Mouse (Mus musculus): ENCODE measurements around the gene Snrpc. TPM values are rescaled to one million over a fixed set of nuclear protein-coding genes. Genes with fewer than 3 reads are reported as not detected.

The Snrpc gene
- polyA plus RNA-seq, 1 experiment from 2014 or later: 425 TPM

GRCm38 (mm10) chr17:27856265-27856797 lies 18.4 kb downstream of the Snrpc start, which contains the start of gene Uhrf1bp1:
TSS of gene Uhrf1bp1 (plus strand) at chr17:27856441.
- Histone ChIP-seq H3K9me3 (replicated peaks) (no peaks in the 10 kb centered on the region), H3K27ac (peak within 1 kb of the TSS; percentile 92), H3K4me1 (peaks cover 25% of the 10 kb centered on the region), H3K36me3 (peaks cover 36% of the 10 kb centered on the region), H3K4me3 (peak within 1 kb of the TSS; percentile 85), H3K27me3 (ENCODE audit: low read depth, poor library complexity, severe bottlenecking) (no peaks in the 10 kb centered on the region)
- under 1% methylated on average over 54 of the region's 54 CpGs for WGBS
- DNase-seq (ENCODE audit: low spot score): peak; percentile 92

GRCm38 (mm10) chr17:27856798-27857648 lies 19.1 kb downstream of the Snrpc start:
- H3K27me3 ChIP-seq (ENCODE audit: low read depth, poor library complexity, severe bottlenecking): no peaks in the 10 kb centered on the region
- WGBS: 1% methylated on average over 52 of the region's 52 CpGs
- peak overlapping the region; percentile 92 for H3K27ac ChIP-seq
- peaks cover 31% of the 10 kb centered on the region for H3K36me3 ChIP-seq
- no peaks in the 10 kb centered on the region for H3K9me3 ChIP-seq (replicated peaks)
- peaks cover 25% of the 10 kb centered on the region for H3K4me1 ChIP-seq
- DNase-seq (ENCODE audit: low spot score): peak; percentile 79
- H3K4me3 ChIP-seq: peak overlapping the region; percentile 85

GRCm38 (mm10) chr17:27857649-27858475 lies 19.9 kb downstream of the Snrpc start:
- Histone ChIP-seq H3K9me3 (replicated peaks) (no peaks in the 10 kb centered on the region), H3K27ac (peak overlapping the region; percentile 92; the same call in 1 of the 2 replicates), H3K4me1 (peaks cover 25% of the 10 kb centered on the region), H3K4me3 (peak overlapping the region; percentile 85), H3K27me3 (ENCODE audit: low read depth, poor library complexity, severe bottlenecking) (no peaks in the 10 kb centered on the region), H3K36me3 (peaks cover 22% of the 10 kb centered on the region)
- DNase-seq (ENCODE audit: low spot score): no peak
- WGBS: 51% methylated on average over 11 of the region's 11 CpGs

GRCm38 (mm10) chr17:27859131-27859530 lies 21.2 kb downstream of the Snrpc start:
- H3K4me1 ChIP-seq: peaks cover 25% of the 10 kb centered on the region
- 45% methylated on average over 2 of the region's 2 CpGs for WGBS
- no peak overlapping the region for H3K4me3 ChIP-seq
- H3K9me3 ChIP-seq (replicated peaks): no peaks in the 10 kb centered on the region
- DNase-seq (ENCODE audit: low spot score): no peak
- peaks cover 12% of the 10 kb centered on the region for H3K36me3 ChIP-seq
- no peaks in the 10 kb centered on the region for H3K27me3 ChIP-seq (ENCODE audit: low read depth, poor library complexity, severe bottlenecking)
- no peak overlapping the region for H3K27ac ChIP-seq

- 79% methylated on average over 2 of the region's 2 CpGs for WGBS
- Histone ChIP-seq H3K36me3 (peaks cover 8% of the 10 kb centered on the region), H3K27me3 (ENCODE audit: low read depth, poor library complexity, severe bottlenecking) (no peaks in the 10 kb centered on the region), H3K4me1 (no peaks in the 10 kb centered on the region), H3K27ac (no peak overlapping the region), H3K9me3 (replicated peaks) (no peaks in the 10 kb centered on the region), H3K4me3 (no peak overlapping the region)
- DNase-seq (ENCODE audit: low spot score): no peak
These were observed 27.5 kb downstream of the Snrpc start for GRCm38 (mm10) chr17:27865461-27865860.

GRCm38 (mm10) chr17:27866737-27867136 lies 28.8 kb downstream of the Snrpc start:
- no peaks in the 10 kb centered on the region for H3K4me1 ChIP-seq
- no peaks in the 10 kb centered on the region for H3K9me3 ChIP-seq (replicated peaks)
- no peak overlapping the region for H3K4me3 ChIP-seq
- DNase-seq (ENCODE audit: low spot score): no peak
- WGBS: 92% methylated on average over 4 of the region's 4 CpGs
- H3K27ac ChIP-seq: no peak overlapping the region
- no peaks in the 10 kb centered on the region for H3K27me3 ChIP-seq (ENCODE audit: low read depth, poor library complexity, severe bottlenecking)
- peaks cover 8% of the 10 kb centered on the region for H3K36me3 ChIP-seq

GRCm38 (mm10) chr17:27871851-27872250 lies 33.9 kb downstream of the Snrpc start:
- Histone ChIP-seq H3K4me1 (peaks cover 3% of the 10 kb centered on the region; the same call in 1 of the 2 replicates), H3K4me3 (no peak overlapping the region), H3K27me3 (ENCODE audit: low read depth, poor library complexity, severe bottlenecking) (no peaks in the 10 kb centered on the region), H3K36me3 (peaks cover 10% of the 10 kb centered on the region), H3K27ac (no peak overlapping the region), H3K9me3 (replicated peaks) (no peaks in the 10 kb centered on the region)
- DNase-seq (ENCODE audit: low spot score): no peak
- WGBS: 93% methylated on average over 3 of the region's 3 CpGs

- no peak overlapping the region for H3K4me3 ChIP-seq
- no peak for DNase-seq (ENCODE audit: low spot score)
- H3K27ac ChIP-seq: no peak overlapping the region
- H3K36me3 ChIP-seq: peaks cover 22% of the 10 kb centered on the region
- no peaks in the 10 kb centered on the region for H3K9me3 ChIP-seq (replicated peaks)
- 69% methylated on average over 3 of the region's 3 CpGs for WGBS
- H3K4me1 ChIP-seq: peaks cover 3% of the 10 kb centered on the region; the same call in 1 of the 2 replicates
- H3K27me3 ChIP-seq (ENCODE audit: low read depth, poor library complexity, severe bottlenecking): no peaks in the 10 kb centered on the region
These were observed 35.6 kb downstream of the Snrpc start for GRCm38 (mm10) chr17:27873583-27873982.

- no peak overlapping the region for H3K27ac ChIP-seq
- 76% methylated on average over 5 of the region's 5 CpGs for WGBS
- no peaks in the 10 kb centered on the region for H3K27me3 ChIP-seq (ENCODE audit: low read depth, poor library complexity, severe bottlenecking)
- no peaks in the 10 kb centered on the region for H3K9me3 ChIP-seq (replicated peaks)
- DNase-seq (ENCODE audit: low spot score): no peak
- peaks cover 29% of the 10 kb centered on the region for H3K36me3 ChIP-seq
- no peak overlapping the region for H3K4me3 ChIP-seq
- H3K4me1 ChIP-seq: peaks cover 3% of the 10 kb centered on the region; the same call in 1 of the 2 replicates
These were observed 36.6 kb downstream of the Snrpc start for GRCm38 (mm10) chr17:27874510-27874909.

GRCm38 (mm10) chr17:27881518-27881917 lies 43.6 kb downstream of the Snrpc start:
- Histone ChIP-seq H3K27me3 (ENCODE audit: low read depth, poor library complexity, severe bottlenecking) (no peaks in the 10 kb centered on the region), H3K27ac (no peak overlapping the region), H3K4me3 (no peak overlapping the region), H3K9me3 (replicated peaks) (no peaks in the 10 kb centered on the region), H3K4me1 (no peaks in the 10 kb centered on the region), H3K36me3 (peaks cover 88% of the 10 kb centered on the region)
- no peak for DNase-seq (ENCODE audit: low spot score)
- 70% methylated on average over 11 of the region's 11 CpGs for WGBS

GRCm38 (mm10) chr17:27883129-27883528 lies 45.2 kb downstream of the Snrpc start:
- Histone ChIP-seq H3K27me3 (ENCODE audit: low read depth, poor library complexity, severe bottlenecking) (no peaks in the 10 kb centered on the region), H3K36me3 (peaks cover 93% of the 10 kb centered on the region), H3K27ac (no peak overlapping the region), H3K4me3 (no peak overlapping the region), H3K4me1 (no peaks in the 10 kb centered on the region), H3K9me3 (replicated peaks) (no peaks in the 10 kb centered on the region)
- DNase-seq (ENCODE audit: low spot score): no peak
- 92% methylated on average over 8 of the region's 8 CpGs for WGBS

- H3K27ac ChIP-seq: no peak overlapping the region
- 96% methylated on average over 6 of the region's 6 CpGs for WGBS
- H3K9me3 ChIP-seq (replicated peaks): no peaks in the 10 kb centered on the region
- no peak overlapping the region for H3K4me3 ChIP-seq
- H3K4me1 ChIP-seq: no peaks in the 10 kb centered on the region
- peaks cover 92% of the 10 kb centered on the region for H3K36me3 ChIP-seq
- DNase-seq (ENCODE audit: low spot score): no peak
- H3K27me3 ChIP-seq (ENCODE audit: low read depth, poor library complexity, severe bottlenecking): no peaks in the 10 kb centered on the region
These were observed 46.0 kb downstream of the Snrpc start for GRCm38 (mm10) chr17:27883994-27884393.
